Mouse (Mus musculus) adrenal gland, adult 8-10 months (tissue): ENCODE data around the gene Csrp1. TPM values are rescaled to one million over a fixed set of nuclear protein-coding genes. Genes with fewer than 3 reads are reported as not detected.
A peak's percentile ranks its signal among the peaks of the same experiment; 100 is the strongest.

Experiments used
- DNase-seq: peaks from one replicate; pipeline ENCODE4 v3.0.0; 2022
- total RNA-seq, 4 experiments: library from RNA; stranded (reverse); gene quantifications; 2 replicates each; pipeline ENCODE4 v1.2.4; 2022

Csrp1 gene
- total RNA-seq, 4 experiments from 2014 or later: 92.3 to 122 (median 99.0) TPM

DNA sequence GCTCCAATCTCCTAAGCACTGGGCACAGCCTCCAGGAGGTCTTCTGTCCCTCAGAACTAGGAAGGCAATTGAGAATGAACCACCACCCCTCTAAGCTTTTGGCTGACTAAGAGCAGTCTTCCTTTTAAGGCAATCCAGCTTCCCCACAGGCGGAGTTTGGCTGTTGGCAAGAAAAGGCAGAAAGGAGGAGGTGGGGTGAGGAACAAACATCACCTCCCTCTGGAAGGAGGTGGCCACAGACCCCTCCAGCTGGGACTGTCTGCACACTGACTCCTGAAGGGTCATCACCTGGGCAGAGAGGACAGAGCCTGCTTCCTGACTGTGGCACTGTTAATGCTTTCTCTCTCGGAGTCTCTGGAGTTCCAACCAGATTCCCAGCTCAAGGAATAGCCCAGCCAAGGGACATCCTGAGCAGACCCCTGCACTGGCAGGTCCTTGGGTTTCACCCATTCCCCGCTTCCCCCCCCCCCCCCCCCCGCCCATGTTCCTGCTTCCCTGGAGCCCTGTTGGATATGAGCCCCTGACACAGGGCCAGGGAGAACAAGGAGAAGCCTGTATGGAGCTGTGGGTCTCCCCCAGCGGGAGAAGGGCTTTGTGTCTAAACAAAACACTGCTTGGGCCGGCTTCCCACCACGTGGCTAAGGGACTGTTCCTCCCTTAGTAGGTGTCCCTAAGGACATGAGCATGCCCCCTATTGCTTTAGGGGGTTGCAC is 14.5 kb downstream of the Csrp1 start:
- no peak for DNase-seq

DNA sequence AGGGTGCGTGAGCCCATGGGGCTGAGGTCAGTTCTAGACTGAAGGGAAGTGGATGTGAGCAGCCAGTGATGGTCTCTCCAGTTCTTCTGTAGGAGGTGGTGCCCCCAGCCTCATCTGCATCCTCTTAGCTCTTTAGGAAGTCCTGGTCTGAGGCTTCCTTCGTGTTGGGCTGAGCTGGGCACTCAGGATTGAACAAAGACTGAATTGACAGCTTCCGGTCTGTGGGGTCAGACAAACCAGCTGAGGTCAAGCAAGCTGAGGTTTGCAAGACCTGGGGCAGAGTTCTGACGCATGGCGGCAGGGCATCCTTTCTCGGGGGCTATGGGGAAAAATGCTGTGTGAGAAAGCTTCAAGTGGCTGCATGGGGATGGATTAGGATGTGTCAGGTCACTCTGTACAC is 15.6 kb downstream of the Csrp1 start:
- no peak for DNase-seq

DNA sequence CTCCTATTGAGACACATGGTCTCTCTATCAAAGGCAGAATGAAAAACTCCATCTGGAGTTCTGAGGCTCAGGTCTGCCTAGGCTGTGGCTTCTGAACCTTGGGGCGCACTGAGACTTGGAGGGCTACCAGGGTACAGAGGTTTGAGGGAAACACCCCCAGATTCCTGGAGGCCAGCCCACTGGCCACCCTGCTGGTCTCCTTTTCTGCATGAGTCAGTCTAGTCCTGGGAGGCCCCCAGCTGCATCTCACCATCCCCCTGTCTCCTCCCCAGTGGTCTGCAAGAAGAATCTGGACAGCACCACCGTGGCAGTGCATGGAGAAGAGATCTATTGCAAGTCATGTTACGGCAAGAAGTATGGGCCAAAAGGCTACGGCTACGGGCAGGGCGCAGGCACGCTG is 25.1 kb downstream of the Csrp1 start:
- DNase-seq: no peak

DNA sequence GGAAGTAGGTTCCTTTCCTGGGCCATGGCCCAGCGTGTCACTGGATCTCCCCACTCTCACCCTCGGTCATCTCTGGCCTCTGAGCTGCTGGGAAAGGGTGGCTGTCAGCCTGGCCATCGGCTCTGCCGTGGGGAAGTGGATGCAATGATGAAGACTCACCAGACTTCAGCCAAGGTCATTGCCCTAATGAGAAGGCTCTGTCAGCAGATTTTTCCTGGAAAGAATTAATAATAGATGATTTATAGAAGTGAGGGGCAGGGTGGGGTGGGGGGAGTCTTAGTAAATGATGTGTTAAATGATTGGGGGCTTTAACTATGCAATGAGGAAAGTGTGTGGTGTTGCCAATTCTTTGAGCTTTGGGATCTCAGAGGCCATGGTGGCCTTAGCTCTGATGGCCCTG is 26.4 kb downstream of the Csrp1 start:
- DNase-seq: no peak

DNA sequence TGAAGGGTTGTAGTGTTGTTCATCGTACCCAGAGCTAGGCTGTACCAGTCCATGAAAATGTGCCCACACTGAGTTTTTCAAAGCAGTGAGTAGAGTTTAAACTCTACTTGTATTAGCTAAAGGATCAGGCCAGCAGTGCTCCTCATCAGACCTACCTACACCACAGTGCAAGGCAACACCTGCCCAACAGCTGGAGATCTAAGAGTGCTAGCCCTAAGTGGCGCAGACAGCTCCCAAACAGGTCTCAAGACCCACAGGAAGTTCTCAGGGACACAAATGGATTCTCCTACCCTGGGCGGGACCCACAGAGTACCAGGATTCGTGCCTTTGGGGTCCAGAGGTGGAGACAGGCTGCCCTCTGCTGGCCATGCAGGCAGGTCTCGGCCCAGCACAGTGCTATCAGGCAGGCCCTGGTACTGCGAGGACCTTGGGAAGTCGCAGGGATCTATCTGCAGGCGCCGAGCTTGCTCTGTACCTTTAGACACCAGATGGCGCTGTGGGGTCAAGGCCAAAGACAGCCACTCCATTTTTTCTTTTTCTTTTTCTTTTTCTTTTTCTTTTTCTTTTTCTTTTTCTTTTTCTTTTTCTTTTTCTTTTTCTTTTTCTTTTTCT is 33.0 kb downstream of the Csrp1 start:
- peak; percentile 87 for DNase-seq

DNA sequence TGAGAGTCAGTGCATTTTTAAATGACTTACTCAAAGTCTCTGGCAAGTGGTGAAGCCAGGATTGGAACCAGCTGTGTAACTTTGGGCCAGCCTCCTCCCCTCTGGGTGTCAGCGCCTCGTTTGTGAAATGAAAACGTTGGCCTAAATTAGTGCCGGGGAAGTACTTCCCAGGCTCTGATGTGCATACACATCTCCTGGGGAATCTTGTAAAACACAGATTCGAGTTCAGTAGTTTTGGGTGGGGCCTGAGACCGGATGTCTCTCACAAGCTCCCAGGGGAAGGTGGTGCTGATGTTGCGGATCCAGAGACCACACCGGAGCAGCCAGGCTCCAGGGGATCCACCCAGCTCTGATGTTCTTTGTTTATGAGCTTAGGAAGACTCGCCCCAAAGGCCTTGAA is 35.4 kb downstream of the Csrp1 start:
- no peak for DNase-seq

DNA sequence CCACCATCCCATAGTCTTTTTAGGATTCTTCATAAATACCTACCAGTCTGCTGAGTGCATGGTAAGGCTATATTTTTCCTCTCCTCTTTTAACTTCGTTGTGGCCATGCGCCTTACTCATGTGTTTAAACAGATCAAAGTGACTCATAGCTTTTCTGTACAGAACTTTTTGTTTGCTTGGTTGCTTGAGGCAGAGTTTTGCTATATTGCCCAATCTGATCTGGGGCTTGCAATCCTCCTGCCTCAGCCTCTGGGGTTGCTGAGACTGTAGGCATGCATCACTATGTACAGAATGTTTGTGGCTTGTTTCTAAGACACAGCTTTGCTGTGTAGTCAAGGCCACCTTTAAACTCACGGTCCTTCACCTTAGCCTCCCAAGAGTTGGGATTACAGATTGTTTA is 36.1 kb downstream of the Csrp1 start:
- no peak for DNase-seq

DNA sequence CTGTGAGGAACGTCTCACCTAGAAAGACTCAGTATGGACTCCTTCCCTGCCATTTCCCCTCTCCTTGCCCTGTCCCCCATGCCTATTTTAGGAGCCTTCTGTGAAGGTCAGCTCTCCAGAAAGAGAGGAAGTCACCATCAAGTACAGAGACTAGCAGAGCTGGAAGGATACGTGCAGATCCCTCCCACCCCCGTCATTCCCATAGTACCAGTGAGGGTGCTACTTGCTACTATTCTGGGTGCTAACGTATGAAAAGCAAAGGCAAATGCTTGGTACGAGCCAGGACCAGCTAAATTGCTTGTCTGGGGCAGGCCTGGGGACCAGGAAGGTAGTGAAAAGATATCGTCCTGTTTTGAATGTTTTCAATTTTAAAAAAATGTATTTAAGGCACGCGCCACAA is 37.4 kb downstream of the Csrp1 start:
- DNase-seq: no peak

DNA sequence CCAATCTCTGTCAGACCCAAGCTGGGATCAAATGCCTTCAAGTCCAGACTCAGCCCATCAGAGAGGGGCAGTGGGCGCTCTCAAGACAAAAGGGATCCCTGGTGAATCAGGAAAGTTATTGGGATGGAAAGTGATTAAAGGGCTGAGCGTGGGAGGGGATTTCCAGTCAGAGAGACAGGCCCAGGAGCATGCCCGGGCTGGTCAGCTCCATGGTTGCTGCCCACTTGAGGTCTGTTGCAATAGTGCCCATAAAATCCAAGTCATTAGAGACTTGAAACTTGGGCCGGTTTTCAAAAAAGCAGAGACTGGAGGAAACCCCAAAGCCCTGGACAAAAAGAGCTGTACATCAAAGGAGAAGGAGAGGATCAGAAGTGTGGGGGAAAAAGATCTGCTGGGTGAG is 39.8 kb downstream of the Csrp1 start:
- DNase-seq: no peak

DNA sequence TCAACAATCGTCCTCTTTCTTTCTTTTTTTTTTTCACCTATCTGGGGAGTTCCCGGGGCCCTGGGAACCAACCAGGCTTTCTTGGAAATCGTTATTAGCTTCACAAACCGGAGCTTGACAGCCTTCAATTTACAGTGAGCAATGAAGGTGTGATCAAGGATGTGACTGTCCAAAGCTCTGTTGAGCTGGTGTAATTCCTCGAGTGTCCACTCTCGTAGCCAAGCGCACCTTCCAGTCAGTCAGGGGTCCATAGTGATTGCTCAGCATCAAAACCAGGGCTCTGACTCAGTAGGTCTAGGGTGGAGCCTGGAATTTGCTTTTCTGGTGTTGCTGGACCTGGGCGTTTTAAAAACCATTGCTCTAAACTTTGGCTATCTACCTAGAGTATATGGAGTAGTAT is 40.4 kb downstream of the Csrp1 start:
- DNase-seq: no peak

DNA sequence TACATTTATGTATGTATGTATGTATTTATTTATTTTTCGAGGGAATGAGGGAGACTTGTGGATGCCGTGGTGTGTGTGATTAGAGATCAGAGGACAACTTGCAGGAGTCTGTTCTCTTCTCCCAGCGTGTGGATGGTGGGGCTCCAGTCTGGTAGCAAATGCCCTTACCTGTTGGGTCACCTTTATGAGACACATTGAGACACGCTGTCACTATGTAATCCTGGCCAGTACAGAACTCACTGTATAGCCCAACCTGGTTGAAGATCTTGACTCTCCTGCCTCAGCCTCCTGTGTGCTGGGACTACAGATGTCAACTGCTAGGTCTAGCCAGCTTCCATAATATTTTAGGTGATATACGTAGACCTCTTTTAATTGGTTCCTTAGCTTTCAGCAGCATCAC is 41.9 kb downstream of the Csrp1 start:
- no peak for DNase-seq

DNA sequence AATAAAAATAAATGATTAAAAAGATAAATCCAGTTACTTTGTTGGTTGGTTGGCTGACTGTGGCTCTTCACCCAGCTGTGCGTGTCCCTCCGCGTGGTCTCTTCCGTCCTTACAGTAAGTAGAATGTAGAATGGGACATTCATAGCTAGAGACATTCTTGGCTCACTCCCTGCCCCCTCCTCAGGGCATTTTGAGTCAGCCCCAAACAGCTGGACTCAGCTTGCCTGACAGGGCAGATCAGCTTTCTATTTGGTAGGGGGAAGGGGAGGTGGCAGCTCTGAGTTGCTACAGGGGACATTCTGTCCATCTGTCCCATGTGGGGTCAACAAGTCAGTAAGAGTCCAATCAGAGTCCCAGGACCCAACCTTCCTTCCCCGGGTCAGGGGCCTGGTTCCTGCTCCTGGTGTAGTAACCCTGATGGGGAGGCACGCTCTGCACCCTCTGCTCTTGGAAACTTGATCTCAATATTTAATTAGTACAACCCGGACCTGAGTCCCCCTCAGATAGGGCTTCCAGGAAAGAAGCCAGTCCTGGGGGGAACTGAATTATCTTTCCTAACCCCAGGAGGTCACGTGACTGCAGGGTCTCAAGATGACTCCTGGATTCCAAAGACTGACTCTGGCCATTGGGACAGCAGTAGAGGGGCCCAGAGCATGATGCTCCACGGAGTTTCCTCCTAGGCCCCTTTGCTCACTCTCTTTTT is 43.8 kb downstream of the Csrp1 start:
- DNase-seq: no peak

DNA sequence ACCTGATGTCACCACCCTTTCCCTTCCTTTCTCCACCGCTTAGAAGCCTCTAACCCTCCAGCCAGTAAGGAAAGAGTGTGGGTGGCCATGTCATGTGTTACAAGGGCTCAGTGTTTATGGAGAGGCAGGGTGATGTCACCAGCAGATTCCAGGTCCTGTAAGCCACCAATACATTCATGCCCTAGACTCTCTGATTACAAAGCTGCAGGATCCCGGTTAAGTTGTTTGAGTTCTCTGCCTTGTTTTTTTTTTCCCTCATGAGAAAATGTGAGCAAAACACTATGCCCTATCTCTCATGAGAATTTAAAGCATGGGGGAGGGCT is 44.3 kb downstream of the Csrp1 start:
- DNase-seq: no peak

DNA sequence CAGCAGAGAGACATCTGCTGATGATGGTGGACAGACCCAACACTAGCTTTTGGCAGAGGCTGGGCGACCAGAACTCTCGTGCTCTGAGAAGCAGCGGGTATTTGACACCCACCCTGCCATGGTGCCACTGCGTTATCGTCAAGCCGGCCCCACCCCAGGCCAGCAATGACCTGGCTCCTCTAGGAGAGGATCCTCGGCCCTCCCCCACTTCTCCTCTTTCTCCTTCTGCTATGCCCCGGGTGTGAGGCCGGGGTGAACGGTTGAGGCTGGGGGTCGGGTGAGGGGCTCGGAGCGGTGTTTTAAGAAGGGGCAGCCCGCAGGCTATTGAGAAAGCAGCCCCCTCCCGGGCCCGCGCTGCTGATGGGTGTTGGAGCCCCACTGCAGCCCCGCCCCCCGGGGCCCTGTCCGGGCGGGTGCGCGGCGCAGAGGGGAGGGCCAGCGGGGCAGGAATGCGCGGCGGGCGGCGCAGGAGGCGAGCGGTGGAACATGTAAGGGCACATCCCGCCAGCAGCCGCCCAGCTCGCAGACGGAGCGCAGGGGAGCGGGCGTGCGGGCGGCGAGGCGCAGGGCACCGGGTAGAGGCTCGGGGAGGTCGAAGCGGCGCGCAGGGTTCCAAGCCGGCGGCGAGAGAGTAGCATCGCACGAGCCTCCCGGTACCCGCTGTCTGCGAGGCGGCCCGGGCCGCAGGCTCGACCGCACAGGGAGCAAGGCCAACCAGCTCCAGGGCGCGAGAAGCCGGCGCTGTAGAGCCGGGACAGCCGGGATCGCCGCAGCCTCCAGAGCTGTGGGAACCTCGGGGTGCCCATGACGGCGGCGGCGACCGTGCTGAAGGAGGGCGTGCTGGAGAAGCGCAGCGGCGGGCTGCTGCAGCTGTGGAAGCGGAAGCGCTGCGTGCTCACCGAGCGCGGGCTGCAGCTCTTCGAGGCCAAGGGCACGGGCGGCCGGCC is 46.1 kb downstream of the Csrp1 start, which contains the start of gene Phlda3:
Phlda3 (plus strand) TSS at position 475 of the 947 bp plus-strand sequence.
- DNase-seq: peak; percentile 69

DNA sequence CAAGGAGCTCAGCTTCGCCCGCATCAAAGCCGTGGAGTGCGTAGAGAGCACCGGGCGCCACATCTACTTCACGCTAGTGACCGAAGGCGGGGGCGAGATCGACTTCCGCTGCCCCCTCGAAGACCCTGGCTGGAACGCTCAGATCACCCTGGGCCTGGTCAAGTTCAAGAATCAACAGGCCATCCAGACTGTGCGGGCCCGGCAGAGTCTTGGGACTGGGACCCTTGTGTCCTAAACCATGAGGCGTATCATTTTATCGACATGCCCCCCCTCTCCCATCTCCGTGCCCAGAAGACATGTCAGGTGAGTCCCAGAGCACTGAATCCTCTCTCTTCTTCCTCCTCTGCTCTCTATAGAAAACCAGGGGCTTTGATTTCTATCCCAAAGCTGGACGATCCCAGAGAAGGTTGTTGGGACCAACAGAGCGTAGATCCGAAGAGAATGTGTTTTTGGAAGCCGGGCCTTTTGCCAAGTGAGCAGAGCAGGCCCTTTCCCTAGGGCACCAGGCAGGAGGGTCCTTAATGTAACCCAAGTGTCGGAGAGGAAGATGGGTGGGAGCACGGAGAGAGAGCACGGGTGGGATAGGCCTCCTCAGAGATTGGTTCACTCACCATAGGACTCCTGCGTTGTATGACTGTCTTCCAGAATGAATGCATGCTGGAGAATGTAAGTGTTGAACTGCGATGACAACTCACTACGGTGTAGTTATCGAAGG is 46.9 kb downstream of the Csrp1 start:
- no peak for DNase-seq

DNA sequence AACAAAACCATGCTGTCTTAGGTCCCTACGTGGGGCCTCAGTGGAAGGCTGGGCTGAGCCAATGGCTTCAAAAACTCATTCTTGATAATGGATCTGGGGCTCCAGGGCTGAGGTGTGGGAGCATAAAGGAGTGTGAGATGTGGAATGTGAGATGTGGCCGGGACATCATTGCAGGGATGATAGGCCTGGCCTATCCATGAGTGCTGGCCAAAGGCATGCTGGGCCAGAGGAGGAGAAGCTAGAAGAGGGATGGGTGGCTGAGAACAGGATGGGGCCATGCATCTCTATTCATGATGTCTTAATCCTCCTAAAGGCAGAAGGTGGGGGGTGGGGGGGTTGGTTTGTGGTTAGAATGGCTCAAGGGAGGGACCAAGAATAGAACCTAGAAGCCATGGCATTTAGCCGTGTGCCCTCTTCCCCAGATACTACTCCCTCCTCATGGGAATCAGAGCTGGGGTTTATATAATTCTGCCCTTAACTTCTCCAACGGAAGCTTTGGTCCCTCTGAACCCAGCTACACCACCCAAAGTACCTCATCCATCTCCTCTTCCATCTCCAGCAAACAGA is 47.5 kb downstream of the Csrp1 start:
- DNase-seq: no peak

DNA sequence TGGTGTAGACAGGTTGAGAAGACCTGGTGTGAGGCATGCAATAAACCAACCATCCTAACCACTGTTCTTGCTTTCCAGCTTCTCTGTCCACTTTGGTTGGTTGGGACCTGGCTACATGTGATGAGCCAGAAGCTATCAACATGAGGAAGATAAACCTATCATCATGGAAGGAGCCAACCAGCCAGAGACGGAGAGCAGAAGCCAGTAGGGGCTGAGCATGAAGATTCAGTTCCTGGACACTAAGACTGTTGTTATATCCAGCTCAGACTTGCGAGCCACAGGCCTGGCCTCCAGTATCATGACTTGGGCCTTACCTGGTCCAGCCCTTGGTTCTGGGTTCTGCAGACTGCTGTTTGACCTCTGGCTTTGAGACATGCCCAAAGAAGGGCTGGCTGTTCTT is 48.5 kb downstream of the Csrp1 start:
- no peak for DNase-seq

DNA sequence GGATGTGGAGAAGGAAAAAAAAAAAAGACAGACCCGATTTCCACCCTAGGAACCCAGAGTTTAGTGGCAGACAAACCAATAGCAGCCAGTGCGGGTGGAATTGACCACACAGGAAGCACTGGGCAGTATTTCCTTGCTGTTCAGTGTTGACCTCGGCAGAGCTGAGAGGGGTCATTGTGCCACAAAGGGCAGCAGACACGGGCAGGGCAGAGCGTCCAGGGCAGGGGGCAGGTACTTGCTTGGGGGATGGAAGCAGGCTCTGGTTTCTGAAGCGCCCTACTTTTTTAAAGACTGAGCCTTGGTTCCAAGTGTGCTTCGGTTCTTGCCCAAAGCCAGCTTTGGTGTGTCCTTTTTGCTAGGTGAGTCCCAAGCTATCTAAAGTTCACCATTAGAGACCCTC is 50.4 kb downstream of the Csrp1 start:
- DNase-seq: no peak

DNA sequence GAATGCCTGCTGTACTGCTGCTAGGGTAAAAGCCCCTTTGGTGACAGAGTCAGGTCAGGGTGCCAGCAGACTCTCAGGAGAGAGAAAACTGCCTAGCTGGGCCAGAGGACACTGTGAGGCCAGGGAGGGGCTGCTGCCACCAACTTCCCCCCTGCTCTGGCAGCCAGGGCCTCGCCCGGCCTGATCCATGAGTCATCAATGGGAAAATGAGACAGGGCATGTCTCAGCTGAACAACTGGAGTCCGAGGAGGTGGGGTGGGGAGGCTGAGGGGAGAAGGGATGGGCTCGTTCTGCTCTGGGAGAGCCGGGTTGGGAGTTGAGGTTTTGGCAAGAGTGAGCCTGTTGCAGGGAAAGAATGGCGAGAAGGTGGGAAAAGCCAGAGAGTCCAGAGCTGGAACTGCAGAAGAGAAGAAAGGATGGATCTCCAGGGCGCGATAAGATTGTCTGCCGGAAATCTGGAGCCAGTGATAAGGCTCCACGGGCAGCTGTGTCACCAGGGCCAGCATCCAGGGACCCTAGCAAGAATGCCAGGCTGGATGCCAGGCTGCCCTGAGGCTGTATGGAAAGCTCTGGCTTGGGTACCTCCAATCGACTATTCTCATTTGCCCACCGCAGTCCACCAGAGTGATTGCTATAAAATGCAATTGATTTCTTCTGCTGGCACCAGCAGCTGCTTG is 51.2 kb downstream of the Csrp1 start:
- DNase-seq: peak; percentile 45

DNA sequence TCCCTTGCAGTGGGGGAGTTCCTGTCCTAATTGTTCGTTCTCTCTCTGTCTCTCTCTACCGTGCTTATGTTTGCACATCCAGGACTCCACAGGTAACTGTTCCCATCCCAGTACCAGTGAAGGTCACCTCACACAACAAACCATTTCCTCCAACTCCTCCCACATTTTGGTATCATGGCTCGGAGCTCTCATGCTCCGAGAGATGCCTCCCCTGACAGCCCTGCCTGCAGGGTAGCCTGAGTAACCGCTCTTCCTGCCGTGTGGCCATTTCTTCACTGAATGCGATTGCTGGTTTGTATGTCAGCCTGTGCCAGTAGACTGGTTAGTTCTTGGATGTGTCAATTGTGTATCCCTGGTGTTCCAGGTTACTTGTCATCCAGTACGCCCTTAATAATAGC is 51.7 kb downstream of the Csrp1 start:
- DNase-seq: no peak

DNA sequence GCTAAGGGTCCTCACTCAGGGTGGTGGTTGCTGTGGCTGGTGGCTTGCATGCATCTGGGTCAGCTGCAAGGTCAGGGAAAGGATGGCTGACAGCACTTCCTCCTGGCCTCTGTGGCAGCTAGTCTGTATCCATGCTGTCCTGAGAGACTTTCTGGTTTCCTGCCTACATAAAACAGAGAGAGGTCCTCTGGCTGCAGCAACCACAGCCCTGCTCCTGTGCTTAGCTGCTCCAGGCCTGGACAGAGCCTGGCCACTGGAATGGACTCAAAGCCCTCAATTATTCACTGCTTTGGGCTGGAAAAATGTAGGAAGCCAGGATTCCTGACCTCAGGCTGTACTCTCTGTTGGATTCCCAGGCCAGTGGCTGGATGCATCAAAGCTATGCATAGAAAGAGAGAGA is 56.7 kb downstream of the Csrp1 start:
- DNase-seq: no peak
